Mouse (Mus musculus) lung, postnatal 0 days (tissue): Measurements from ENCODE around the gene Morc3. TPM values are rescaled to one million over a fixed set of nuclear protein-coding genes. Genes with fewer than 3 reads are reported as not detected.
"Not testable (repeated sequence)": the region's sequence is repeated elsewhere in the genome, so short reads cannot be mapped to it uniquely, and the experiment has no call there.

Experiments
- ATAC-seq: fragments of 200-750 bp; cut with Nextera tagmentation; 2 replicates; pipeline ENCODE4 v1.8.0; 2017; ENCODE audit warnings: moderate library complexity
- DNase-seq: peaks from one replicate; pipeline ENCODE4 v3.0.0-alpha.2; 2016; ENCODE audit warnings: low spot score
- H3K27ac ChIP-seq: fragments of 300-500 bp; sonication (generic); 2 replicates; pipeline ENCODE4 v1.5.1; 2014; ENCODE audit warnings: antibody characterized with exemption, mild to moderate bottlenecking, low read length, mixed read lengths
- H3K27me3 ChIP-seq: fragments of 300-500 bp; sonication (generic); replicated peaks from 2 replicates; pipeline ENCODE4 v1.6.1; 2014; ENCODE audit warnings: low read length, mixed read lengths; ENCODE audit not compliant: insufficient read depth
- H3K36me3 ChIP-seq: fragments of 300-500 bp; sonication (generic); 2 replicates; pipeline ENCODE4 v1.6.1; 2014; ENCODE audit warnings: low read length, mixed read lengths; ENCODE audit not compliant: insufficient read depth
- H3K4me1 ChIP-seq: fragments of 300-500 bp; sonication (generic); 2 replicates; pipeline ENCODE4 v1.6.1; 2014; ENCODE audit warnings: antibody characterized with exemption, low read depth, low read length, mixed read lengths; ENCODE audit not compliant: insufficient read depth
- H3K4me2 ChIP-seq: fragments of 300-500 bp; sonication (generic); replicated peaks from 2 replicates; pipeline ENCODE4 v1.6.1; 2014; ENCODE audit warnings: low read depth, mild to moderate bottlenecking, low read length, moderate library complexity, mixed read lengths
- H3K4me3 ChIP-seq: fragments of 300-500 bp; sonication (generic); 2 replicates; pipeline ENCODE4 v1.5.1; 2014; ENCODE audit warnings: low read depth, low read length
- H3K9ac ChIP-seq: fragments of 300-500 bp; sonication (generic); replicated peaks from 2 replicates; pipeline ENCODE4 v1.6.1; 2014; ENCODE audit warnings: low read depth, mild to moderate bottlenecking
- H3K9me3 ChIP-seq: fragments of 300-500 bp; sonication (generic); 2 replicates; pipeline ENCODE4 v1.6.1; 2016; ENCODE audit warnings: low read length, mixed read lengths
- CTCF ChIP-seq: IDR thresholded peaks from 2 replicates; pipeline ENCODE4 v1.5.1; 2016; ENCODE audit warnings: antibody characterized with exemption, mild to moderate bottlenecking
- EP300 ChIP-seq: IDR thresholded peaks from 2 replicates; pipeline ENCODE4 v1.6.1; 2016; ENCODE audit warnings: antibody characterized with exemption, mild to moderate bottlenecking, control low read depth
- WGBS: fragments of 180-500 bp; shearing (Covaris S2); extraction: QIAGEN DNeasy Blood & Tissue Kit; methylation state at CpG from one replicate; pipeline ENCODE4 v1.1.7; 2014; 5-methylcytosine and 5-hydroxymethylcytosine counted together
- polyA plus RNA-seq: library from polyadenylated mRNA; unstranded; fragments of >200 nt; fragmentation: Nextera tagmentation; extraction: Ambion mirVana; gene quantifications from 2 replicates; pipeline ENCODE4 v1.2.1, GENCODE M21; 2015

Morc3 gene
- polyA plus RNA-seq, 1 experiment from 2014 or later = 20.8 TPM

- Histone ChIP-seq H3K27ac (no peak overlapping the region), H3K4me1 (peaks cover 10% of the 10 kb centered on the region; the same call in 1 of the 2 replicates), H3K36me3 (no peaks in the 10 kb centered on the region), H3K9ac (no peak overlapping the region), H3K4me2 (no peak overlapping the region), H3K27me3 (no peaks in the 10 kb centered on the region), H3K9me3 (no peaks in the 10 kb centered on the region), H3K4me3 (no peak overlapping the region)
- 82% methylated on average over 5 of the region's 5 CpGs for WGBS
- TF ChIP-seq EP300 (no peak), CTCF (no peak)
- no peak for DNase-seq
- ATAC-seq = no peak
These were observed 14.6 kb upstream of the Morc3 start for GRCm38 (mm10) chr16:93817371-93817770.

- Histone ChIP-seq H3K4me3 (no peak overlapping the region), H3K9me3 (0 out of 2 replicates have a peak, but pooled peaks cover 6% of the 10 kb centered on the region), H3K4me1 (peaks cover 10% of the 10 kb centered on the region; the same call in 1 of the 2 replicates), H3K4me2 (peak overlapping the region; percentile 11; the same call in 1 of the 2 replicates), H3K27me3 (no peaks in the 10 kb centered on the region), H3K9ac (no peak overlapping the region), H3K27ac (no peak overlapping the region), H3K36me3 (no peaks in the 10 kb centered on the region)
- DNase-seq = peak; percentile 22
- WGBS = 34% methylated on average over 12 of the region's 12 CpGs
- ATAC-seq = no peak
- TF ChIP-seq CTCF (no peak), EP300 (no peak)
These were observed 13.1 kb upstream of the Morc3 start for GRCm38 (mm10) chr16:93818691-93819324.

- TF ChIP-seq EP300 (no peak), CTCF (no peak)
- ATAC-seq (no peak), DNase-seq (no peak)
- Histone ChIP-seq H3K36me3 (no peaks in the 10 kb centered on the region), H3K4me3 (no peak overlapping the region), H3K27me3 (no peaks in the 10 kb centered on the region), H3K27ac (no peak overlapping the region), H3K9ac (no peak overlapping the region), H3K4me2 (no peak overlapping the region; the same call in 1 of the 2 replicates), H3K9me3 (0 out of 2 replicates have a peak, but pooled peaks cover 9% of the 10 kb centered on the region), H3K4me1 (peaks cover 10% of the 10 kb centered on the region; the same call in 1 of the 2 replicates)
- WGBS = 71% methylated on average over 4 of the region's 4 CpGs
These were observed 12.6 kb upstream of the Morc3 start for GRCm38 (mm10) chr16:93819325-93819696.

GRCm38 (mm10) chr16:93820040-93820439 lies 11.9 kb upstream of the Morc3 start:
- ATAC-seq (no peak), DNase-seq (no peak)
- no peak overlapping the region for H3K4me2 ChIP-seq
- 89% methylated on average over 1 of the region's 1 CpGs for WGBS
- no peaks in the 10 kb centered on the region for H3K27me3 ChIP-seq
- no peak overlapping the region for H3K9ac ChIP-seq
- H3K4me3 ChIP-seq = no peak overlapping the region
- no peak overlapping the region for H3K27ac ChIP-seq
- H3K36me3 ChIP-seq = no peaks in the 10 kb centered on the region
- peaks cover 10% of the 10 kb centered on the region; the same call in 1 of the 2 replicates for H3K4me1 ChIP-seq
- H3K9me3 ChIP-seq = 0 out of 2 replicates have a peak, but pooled peaks cover 9% of the 10 kb centered on the region
- no peak for TF ChIP-seq CTCF
- no peak for TF ChIP-seq EP300

- H3K27me3 ChIP-seq = no peaks in the 10 kb centered on the region
- 93% methylated on average over 3 of the region's 3 CpGs for WGBS
- 0 out of 2 replicates have a peak, but pooled peaks cover 9% of the 10 kb centered on the region for H3K9me3 ChIP-seq
- no peak for ATAC-seq
- H3K36me3 ChIP-seq = no peaks in the 10 kb centered on the region
- no peak overlapping the region for H3K4me3 ChIP-seq
- no peak overlapping the region for H3K4me2 ChIP-seq
- peaks cover 3% of the 10 kb centered on the region; the same call in 1 of the 2 replicates for H3K4me1 ChIP-seq
- DNase-seq = no peak
- H3K27ac ChIP-seq = no peak overlapping the region
- no peak overlapping the region for H3K9ac ChIP-seq
- no peak for TF ChIP-seq CTCF
- TF ChIP-seq EP300 = no peak
These were observed 10.2 kb upstream of the Morc3 start for GRCm38 (mm10) chr16:93821706-93822105.

- not testable (repeated sequence) for DNase-seq, H3K9ac ChIP-seq, H3K4me3 ChIP-seq, ATAC-seq, H3K9me3 ChIP-seq, H3K27ac ChIP-seq, H3K4me1 ChIP-seq, H3K27me3 ChIP-seq, H3K36me3 ChIP-seq, H3K4me2 ChIP-seq
- 51% methylated on average over 5 of the region's 8 CpGs for WGBS
These were observed 9.3 kb upstream of the Morc3 start for GRCm38 (mm10) chr16:93822433-93823225.
